Mouse (Mus musculus): ENCODE measurements around the gene D930048N14Rik.

The D930048N14Rik gene

GRCm38 (mm10) chr11:51619409-51620060 is 31.2 kb upstream of the D930048N14Rik start, which contains the start of gene Nhp2:
TSS of gene Nhp2 (plus strand) at chr11:51619735.
- POLR2A ChIA-PET, result interaction anchor here (0.5 to 62.0 kb wide), 53 partner anchors 4 to 1669 kb away, joined by 3 to 3635 read pairs (median 7); partner anchors contain the start of genes Hnrnpab (in 4 of the 4), 0610009B22Rik (in 3 of the 4), D930048N14Rik (in 3 of the 4) and N4bp3 (in 3 of the 4)
- CTCF ChIA-PET, result interaction anchor here in 3 of 4 experiments (0.6 to 3.9 kb wide), 10 partner anchors 10 to 357 kb away, joined by 3 to 75 read pairs (median 3); partner anchors contain the start of genes Hnrnpab (in 2 of the 3), 0610009B22Rik (in 1 of the 3), Phykpl (in 1 of the 3) and Rmnd5b (in 1 of the 3)

- ChIA-PET CTCF (interaction anchor here in 3 of 4 experiments (0.7 to 3.9 kb wide), 5 partner anchors 35 to 356 kb away, joined by 3 to 75 read pairs (median 4); partner anchors contain the start of genes 0610009B22Rik (in 1 of the 3) and Phykpl (in 1 of the 3)), POLR2A (interaction anchor here (0.5 to 62.0 kb wide), 34 partner anchors 4 to 1347 kb away, joined by 3 to 3635 read pairs (median 13); partner anchors contain the start of genes Hnrnpab (in 4 of the 4), 0610009B22Rik (in 3 of the 4), D930048N14Rik (in 3 of the 4) and N4bp3 (in 3 of the 4))
Observed at GRCm38 (mm10) chr11:51620084-51620483, 30.7 kb upstream of the D930048N14Rik start.

GRCm38 (mm10) chr11:51621776-51622175 is 29.0 kb upstream of the D930048N14Rik start:
- POLR2A ChIA-PET, result interaction anchor here (0.6 to 62.0 kb wide), 25 partner anchors 2 to 569 kb away, joined by 3 to 3635 read pairs (median 7); partner anchors contain the start of genes Hnrnpab (in 4 of the 4), Rmnd5b (in 3 of the 4), 0610009B22Rik (in 2 of the 4) and D930048N14Rik (in 2 of the 4)
- CTCF ChIA-PET, result interaction anchor here in 1 of 4 experiments (1.2 kb wide), 1 partner anchor 66 kb away, joined by 3 read pairs; no protein-coding TSS in a partner anchor

- POLR2A ChIA-PET, result interaction anchor here (0.6 to 62.0 kb wide), 15 partner anchors 1 to 65 kb away, joined by 3 to 3635 read pairs (median 164); partner anchors contain the start of genes Hnrnpab (in 3 of the 4), 0610009B22Rik (in 2 of the 4), D930048N14Rik (in 2 of the 4) and N4bp3 (in 2 of the 4)
- CTCF ChIA-PET, result interaction anchor here in 1 of 4 experiments (0.7 kb wide), 1 partner anchor 59 kb away, joined by 3 read pairs; no protein-coding TSS in a partner anchor
Observed at GRCm38 (mm10) chr11:51622971-51623491, 27.7 kb upstream of the D930048N14Rik start.

GRCm38 (mm10) chr11:51625187-51625820 is 25.4 kb upstream of the D930048N14Rik start:
- ChIA-PET POLR2A (interaction anchor here (0.7 to 62.0 kb wide), 29 partner anchors 1 to 78 kb away, joined by 3 to 3635 read pairs (median 6); partner anchors contain the start of genes Hnrnpab (in 4 of the 4), Rmnd5b (in 4 of the 4), 0610009B22Rik (in 3 of the 4) and D930048N14Rik (in 3 of the 4)), CTCF (interaction anchor here (0.6 to 1.8 kb wide), 6 partner anchors 11 to 78 kb away, joined by 3 to 7 read pairs (median 6); no protein-coding TSS in a partner anchor)

GRCm38 (mm10) chr11:51627425-51627824 is 23.3 kb upstream of the D930048N14Rik start:
- CTCF ChIA-PET, result interaction anchor here in 2 of 4 experiments (1.2 kb wide), 2 partner anchors 54 kb away, joined by 4 to 6 read pairs; no protein-coding TSS in a partner anchor
- POLR2A ChIA-PET, result interaction anchor here (0.9 to 62.0 kb wide), 15 partner anchors 3 to 61 kb away, joined by 3 to 3635 read pairs (median 54); partner anchors contain the start of genes Nhp2 (in 3 of the 4), 0610009B22Rik (in 2 of the 4), D930048N14Rik (in 2 of the 4) and Hnrnpab (in 2 of the 4)

- ChIA-PET POLR2A (interaction anchor here in 3 of 4 experiments (1.2 to 62.0 kb wide), 11 partner anchors 4 to 61 kb away, joined by 3 to 3635 read pairs (median 240); partner anchors contain the start of genes Nhp2 (in 3 of the 3), 0610009B22Rik (in 2 of the 3), D930048N14Rik (in 2 of the 3) and Hnrnpab (in 2 of the 3)), CTCF (interaction anchor here in 1 of 4 experiments (1.2 kb wide), 1 partner anchor 54 kb away, joined by 4 read pairs; no protein-coding TSS in a partner anchor)
Observed at GRCm38 (mm10) chr11:51627907-51628306, 22.8 kb upstream of the D930048N14Rik start.

GRCm38 (mm10) chr11:51629651-51630314 is 21.0 kb upstream of the D930048N14Rik start:
- POLR2A ChIA-PET, result interaction anchor here (0.6 to 62.0 kb wide), 30 partner anchors 6 to 653 kb away, joined by 3 to 3635 read pairs (median 5); partner anchors contain the start of genes Hnrnpab (in 4 of the 4), 0610009B22Rik (in 2 of the 4), D930048N14Rik (in 2 of the 4) and N4bp3 (in 2 of the 4)

GRCm38 (mm10) chr11:51632130-51632753 is 18.5 kb upstream of the D930048N14Rik start:
- POLR2A ChIA-PET, result interaction anchor here (0.5 to 62.0 kb wide), 18 partner anchors 8 to 71 kb away, joined by 3 to 3635 read pairs (median 7); partner anchors contain the start of genes 0610009B22Rik (in 3 of the 4), D930048N14Rik (in 2 of the 4), Hnrnpab (in 2 of the 4) and N4bp3 (in 2 of the 4)

More at GRCm38 (mm10) chr11:51629651-51630314, 21.0 kb upstream of the D930048N14Rik start:
- CTCF ChIA-PET, result interaction anchor here (0.5 to 2.3 kb wide), 4 partner anchors 10 to 52 kb away, joined by 3 to 8 read pairs (median 6); partner anchors contain the start of gene Nhp2 (in 1 of the 4)

GRCm38 (mm10) chr11:51633200-51633599 is 17.6 kb upstream of the D930048N14Rik start:
- ChIA-PET CTCF (interaction anchor here in 3 of 4 experiments (0.6 to 1.3 kb wide), 5 partner anchors 16 to 189 kb away, joined by 3 to 8 read pairs (median 4); no protein-coding TSS in a partner anchor), POLR2A (interaction anchor here (0.7 to 62.0 kb wide), 28 partner anchors 9 to 1480 kb away, joined by 3 to 3635 read pairs (median 5); partner anchors contain the start of genes 0610009B22Rik (in 3 of the 4), D930048N14Rik (in 2 of the 4), Hnrnpab (in 2 of the 4) and N4bp3 (in 2 of the 4))

More at GRCm38 (mm10) chr11:51632130-51632753, 18.5 kb upstream of the D930048N14Rik start:
- CTCF ChIA-PET, result interaction anchor here in 1 of 4 experiments (0.9 kb wide), 1 partner anchor 18 kb away, joined by 3 read pairs; no protein-coding TSS in a partner anchor

GRCm38 (mm10) chr11:51633721-51634120 is 17.0 kb upstream of the D930048N14Rik start:
- POLR2A ChIA-PET, result interaction anchor here (0.5 to 62.0 kb wide), 40 partner anchors 8 to 1479 kb away, joined by 3 to 3635 read pairs (median 5); partner anchors contain the start of genes Hnrnpab (in 4 of the 4), Nhp2 (in 4 of the 4), 0610009B22Rik (in 3 of the 4) and D930048N14Rik (in 2 of the 4)
- CTCF ChIA-PET, result interaction anchor here (0.5 to 1.4 kb wide), 8 partner anchors 10 to 344 kb away, joined by 3 to 8 read pairs (median 4); no protein-coding TSS in a partner anchor

GRCm38 (mm10) chr11:51635127-51635524 is 15.6 kb upstream of the D930048N14Rik start:
- CTCF ChIA-PET, result interaction anchor here in 2 of 4 experiments (1.0 to 1.9 kb wide), 4 partner anchors 15 to 69 kb away, joined by 3 to 15 read pairs (median 10); partner anchors contain the start of genes D930048N14Rik (in 1 of the 2), N4bp3 (in 1 of the 2) and Nhp2 (in 1 of the 2)

GRCm38 (mm10) chr11:51635525-51636322 is 15.0 kb upstream of the D930048N14Rik start, which contains the start of gene Rmnd5b:
TSS of gene Rmnd5b (minus strand) at chr11:51635896.
- POLR2A ChIA-PET, result interaction anchor here (0.6 to 62.0 kb wide), 50 partner anchors 8 to 1386 kb away, joined by 3 to 3635 read pairs (median 6); partner anchors contain the start of genes 0610009B22Rik (in 4 of the 4), Hnrnpab (in 4 of the 4), Nhp2 (in 3 of the 4) and Phykpl (in 3 of the 4)
- CTCF ChIA-PET, result interaction anchor here (0.6 to 1.9 kb wide), 20 partner anchors 9 to 100 kb away, joined by 3 to 15 read pairs (median 4); partner anchors contain the start of genes D930048N14Rik (in 2 of the 4), N4bp3 (in 2 of the 4), 0610009B22Rik (in 1 of the 4) and Hnrnpab (in 1 of the 4)

More at GRCm38 (mm10) chr11:51635127-51635524, 15.6 kb upstream of the D930048N14Rik start:
- POLR2A ChIA-PET, result interaction anchor here (1.2 to 62.0 kb wide), 20 partner anchors 10 to 96 kb away, joined by 3 to 3635 read pairs (median 18); partner anchors contain the start of genes Hnrnpab (in 3 of the 4), Nhp2 (in 3 of the 4), 0610009B22Rik (in 2 of the 4) and D930048N14Rik (in 2 of the 4)
